Mouse (Mus musculus) hindbrain, postnatal 0 days (tissue): Measurements from ENCODE around the gene Lhx5. TPM values are rescaled to one million over a fixed set of nuclear protein-coding genes. Genes with fewer than 3 reads are reported as not detected.
A peak's percentile ranks its signal among the peaks of the same experiment; 100 is the strongest.

Source experiments
- ATAC-seq: fragments of 200-750 bp; cut with Nextera tagmentation; 2 replicates; pipeline ENCODE4 v1.8.0; 2017; ENCODE audit warnings: mild to moderate bottlenecking, moderate TSS enrichment, moderate library complexity
- DNase-seq: peaks from one replicate; pipeline ENCODE4 v3.0.0-alpha.2; 2015; ENCODE audit warnings: low spot score
- H3K27ac ChIP-seq: fragments of 300-500 bp; sonication (generic); 2 replicates; pipeline ENCODE4 v1.5.1; 2014; ENCODE audit warnings: mild to moderate bottlenecking
- H3K27me3 ChIP-seq: fragments of 300-500 bp; sonication (generic); 2 replicates; pipeline ENCODE4 v1.6.1; 2014; ENCODE audit warnings: low read length, mixed read lengths; ENCODE audit not compliant: insufficient read depth
- H3K36me3 ChIP-seq: fragments of 300-500 bp; sonication (generic); 2 replicates; pipeline ENCODE4 v1.6.1; 2014; ENCODE audit warnings: low read length, mixed read lengths; ENCODE audit not compliant: insufficient read depth
- H3K4me1 ChIP-seq: fragments of 300-500 bp; sonication (generic); 2 replicates; pipeline ENCODE4 v1.6.1; 2014; ENCODE audit warnings: antibody characterized with exemption, low read length, mixed read lengths; ENCODE audit not compliant: insufficient read depth
- H3K4me2 ChIP-seq: fragments of 300-500 bp; sonication (generic); 2 replicates; pipeline ENCODE4 v1.6.1; 2014; ENCODE audit warnings: low read depth, mild to moderate bottlenecking, low read length, moderate library complexity, mixed read lengths
- H3K4me3 ChIP-seq: fragments of 300-500 bp; sonication (generic); 2 replicates; pipeline ENCODE4 v1.5.1; 2014; ENCODE audit warnings: low read length
- H3K9ac ChIP-seq: fragments of 300-500 bp; sonication (generic); replicated peaks from 2 replicates; pipeline ENCODE4 v1.6.1; 2014; ENCODE audit warnings: mild to moderate bottlenecking, low read length, moderate library complexity, mixed read lengths
- H3K9me3 ChIP-seq: fragments of 300-500 bp; sonication (generic); 2 replicates; pipeline ENCODE4 v1.6.1; 2016; ENCODE audit warnings: low read length, mixed read lengths
- CTCF ChIP-seq: IDR thresholded peaks from 2 replicates; pipeline ENCODE4 v1.5.1; 2016; ENCODE audit warnings: antibody characterized with exemption, control low read depth, low read depth
- WGBS: fragments of 180-500 bp; shearing (Covaris S2); extraction: QIAGEN DNeasy Blood & Tissue Kit; methylation state at CpG from one replicate; pipeline ENCODE4 v1.1.7; 2014; 5-methylcytosine and 5-hydroxymethylcytosine counted together
- polyA plus RNA-seq: library from polyadenylated mRNA; unstranded; fragments of >200 nt; fragmentation: Nextera tagmentation; extraction: Ambion mirVana; gene quantifications from 2 replicates; pipeline ENCODE4 v1.2.1, GENCODE M21; 2015
- total RNA-seq: library from RNA; depleted of rRNA; stranded (reverse); fragments of >200 nt; gene quantifications from 2 replicates; pipeline ENCODE4 v1.2.3, GENCODE M21; 2014

The Lhx5 gene
- total and polyA plus RNA-seq, 2 experiments from 2014 or later = 15.2 to 31.0 TPM

GRCm38 (mm10) chr5:120461902-120462301 lies 30.4 kb downstream of the Lhx5 start:
- WGBS = 74% methylated on average over 15 of the region's 15 CpGs
- no peaks in the 10 kb centered on the region for H3K4me1 ChIP-seq

DNA sequence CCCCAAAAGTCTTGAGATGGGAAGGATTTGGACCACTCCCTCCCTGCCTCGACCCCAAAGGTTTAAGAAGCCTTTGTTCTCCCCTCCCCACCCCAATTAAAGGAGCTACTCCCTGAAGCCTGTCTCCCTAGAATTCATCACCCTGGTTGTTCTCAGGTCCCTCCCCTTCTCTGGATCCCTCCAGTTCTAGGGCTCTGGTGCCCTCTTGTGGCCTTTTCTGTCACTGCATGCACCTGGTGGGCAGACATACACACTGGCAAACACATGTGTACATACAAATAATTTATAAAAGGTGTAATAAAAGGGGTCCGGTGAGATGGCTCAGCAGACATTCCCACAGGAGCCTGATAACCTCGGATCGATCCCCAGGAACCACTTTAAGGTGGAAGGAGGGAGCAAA lies 32.8 kb downstream of the Lhx5 start:
- TF ChIP-seq CTCF = peak; percentile 71
- Histone ChIP-seq H3K27ac (no peak overlapping the region), H3K27me3 (no peaks in the 10 kb centered on the region), H3K9ac (no peak overlapping the region), H3K4me1 (no peaks in the 10 kb centered on the region), H3K4me2 (no peak overlapping the region), H3K36me3 (no peaks in the 10 kb centered on the region), H3K9me3 (no peaks in the 10 kb centered on the region), H3K4me3 (no peak overlapping the region)
- 84% methylated on average over 4 of the region's 4 CpGs for WGBS
- DNase-seq (peak; percentile 50), ATAC-seq (no peak)

More at GRCm38 (mm10) chr5:120461902-120462301, 30.4 kb downstream of the Lhx5 start:
- H3K27ac ChIP-seq = no peak overlapping the region
- DNase-seq (no peak), ATAC-seq (no peak)
- H3K27me3 ChIP-seq = no peaks in the 10 kb centered on the region
- no peaks in the 10 kb centered on the region for H3K36me3 ChIP-seq
- H3K9me3 ChIP-seq = no peaks in the 10 kb centered on the region
- H3K9ac ChIP-seq = no peak overlapping the region
- H3K4me2 ChIP-seq = no peak overlapping the region
- no peak overlapping the region for H3K4me3 ChIP-seq
- TF ChIP-seq CTCF = no peak

DNA sequence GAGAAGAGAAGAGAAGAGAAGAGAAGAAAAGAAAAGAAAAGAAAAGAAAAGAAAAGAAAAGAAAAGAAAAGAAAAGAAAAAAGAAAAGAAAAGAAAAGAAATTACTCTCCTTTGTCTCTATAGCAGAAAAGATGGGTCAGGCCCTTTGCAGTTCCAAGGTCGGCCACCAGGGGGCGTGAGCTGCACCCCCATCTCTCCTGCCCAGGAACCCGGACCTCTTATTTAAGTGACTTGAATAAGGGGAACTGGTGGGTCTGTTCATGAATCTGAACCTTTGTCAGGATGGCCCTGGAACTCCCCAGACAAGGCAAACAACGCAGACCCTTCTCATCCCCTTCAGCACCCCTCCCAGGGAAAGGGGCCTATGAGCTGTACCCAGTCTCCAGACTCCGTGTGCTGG lies 33.6 kb downstream of the Lhx5 start:
- TF ChIP-seq CTCF = peak; percentile 59

GRCm38 (mm10) chr5:120465860-120466259 lies 34.4 kb downstream of the Lhx5 start:
- no peak overlapping the region for H3K4me2 ChIP-seq
- DNase-seq (no peak), ATAC-seq (no peak)
- no peak overlapping the region for H3K27ac ChIP-seq
- no peak overlapping the region for H3K4me3 ChIP-seq
- 75% methylated on average over 6 of the region's 6 CpGs for WGBS
- no peaks in the 10 kb centered on the region for H3K4me1 ChIP-seq
- no peaks in the 10 kb centered on the region for H3K9me3 ChIP-seq
- H3K36me3 ChIP-seq = no peaks in the 10 kb centered on the region
- no peaks in the 10 kb centered on the region for H3K27me3 ChIP-seq
- H3K9ac ChIP-seq = no peak overlapping the region
- TF ChIP-seq CTCF = no peak

More for the DNA sequence above, 33.6 kb downstream of the Lhx5 start:
- Histone ChIP-seq H3K4me1 (no peaks in the 10 kb centered on the region), H3K9ac (no peak overlapping the region), H3K4me2 (no peak overlapping the region), H3K4me3 (no peak overlapping the region), H3K9me3 (no peaks in the 10 kb centered on the region), H3K27ac (no peak overlapping the region), H3K27me3 (no peaks in the 10 kb centered on the region), H3K36me3 (no peaks in the 10 kb centered on the region)
- ATAC-seq (no peak), DNase-seq (no peak)
- WGBS = 38% methylated on average over 5 of the region's 5 CpGs

GRCm38 (mm10) chr5:120467026-120467425 lies 35.5 kb downstream of the Lhx5 start:
- Histone ChIP-seq H3K9ac (no peak overlapping the region), H3K27me3 (no peaks in the 10 kb centered on the region), H3K4me1 (no peaks in the 10 kb centered on the region), H3K9me3 (no peaks in the 10 kb centered on the region), H3K27ac (no peak overlapping the region), H3K36me3 (no peaks in the 10 kb centered on the region), H3K4me2 (peak overlapping the region; percentile 26), H3K4me3 (peak overlapping the region; percentile 19; the same call in 1 of the 2 replicates)
- peak; percentile 39 for DNase-seq
- 15% methylated on average over 4 of the region's 4 CpGs for WGBS
- ATAC-seq = peak; percentile 43; the same call in 1 of the 2 replicates
- TF ChIP-seq CTCF = peak; percentile 41

DNA sequence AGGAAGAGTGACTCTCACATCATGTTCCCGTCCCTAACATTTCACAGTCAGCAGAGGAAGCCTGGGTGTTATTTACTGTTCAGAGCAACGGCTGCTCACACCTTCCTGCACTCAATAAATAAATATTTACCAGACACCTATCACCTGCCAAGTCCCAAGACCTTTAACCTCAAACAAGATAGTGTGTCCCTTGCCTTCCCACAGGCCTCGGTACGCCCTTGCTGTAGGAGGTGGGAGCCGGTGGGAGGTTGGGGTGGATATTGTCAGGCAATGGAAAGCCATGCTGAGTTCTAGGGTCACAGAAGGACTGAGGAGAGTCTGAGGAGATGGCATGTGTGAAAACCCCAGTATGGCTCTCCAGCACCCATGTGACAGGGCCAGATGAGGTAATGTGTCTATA lies 36.8 kb downstream of the Lhx5 start:
- WGBS = 80% methylated on average over 5 of the region's 5 CpGs
- no peak for TF ChIP-seq CTCF
- DNase-seq = no peak

GRCm38 (mm10) chr5:120468830-120469229 lies 37.3 kb downstream of the Lhx5 start:
- ATAC-seq (no peak), DNase-seq (no peak)
- Histone ChIP-seq H3K36me3 (no peaks in the 10 kb centered on the region), H3K27ac (no peak overlapping the region), H3K4me2 (no peak overlapping the region), H3K27me3 (no peaks in the 10 kb centered on the region), H3K9ac (no peak overlapping the region), H3K4me3 (no peak overlapping the region), H3K4me1 (no peaks in the 10 kb centered on the region), H3K9me3 (no peaks in the 10 kb centered on the region)
- TF ChIP-seq CTCF = no peak
- WGBS = 86% methylated on average over 6 of the region's 6 CpGs

More for the DNA sequence above, 36.8 kb downstream of the Lhx5 start:
- no peak for ATAC-seq
- H3K4me2 ChIP-seq = no peak overlapping the region
- H3K27me3 ChIP-seq = no peaks in the 10 kb centered on the region
- no peak overlapping the region for H3K4me3 ChIP-seq
- H3K4me1 ChIP-seq = no peaks in the 10 kb centered on the region
- no peak overlapping the region for H3K9ac ChIP-seq
- no peaks in the 10 kb centered on the region for H3K9me3 ChIP-seq
- no peak overlapping the region for H3K27ac ChIP-seq
- no peaks in the 10 kb centered on the region for H3K36me3 ChIP-seq
